Mouse (Mus musculus) embryonic facial prominence, embryonic 12.5 days (tissue): ENCODE measurements at regions not wholly inside any gene's neighbourhood (a gene's known extent, or its start where the extent isn't known, plus 50 kb on each side); places are given as distances from the start of the nearest gene placed in this dataset.

Source experiments
- ATAC-seq: fragments of 200-750 bp; cut with Nextera tagmentation; 2 replicates; pipeline ENCODE4 v1.8.0; 2017; ENCODE audit not compliant: insufficient number of reproducible peaks, insufficient read depth, low FRiP score, low TSS enrichment
- H3K27ac ChIP-seq: fragments of 300-500 bp; sonication (generic); 2 replicates; pipeline ENCODE4 v1.5.1; 2016; ENCODE audit warnings: mild to moderate bottlenecking
- H3K27me3 ChIP-seq: fragments of 300-500 bp; sonication (generic); 2 replicates; pipeline ENCODE4 v1.6.1; 2016; ENCODE audit warnings: mild to moderate bottlenecking, moderate library complexity
- H3K36me3 ChIP-seq: fragments of 300-500 bp; sonication (generic); 2 replicates; pipeline ENCODE4 v1.6.1; 2016; ENCODE audit warnings: mild to moderate bottlenecking
- H3K4me1 ChIP-seq: fragments of 300-500 bp; sonication (generic); 2 replicates; pipeline ENCODE4 v1.6.1; 2016
- H3K4me2 ChIP-seq: fragments of 300-500 bp; sonication (generic); replicated peaks from 2 replicates; pipeline ENCODE4 v1.6.1; 2016; ENCODE audit warnings: mild to moderate bottlenecking, moderate library complexity
- H3K4me3 ChIP-seq: fragments of 300-500 bp; sonication (generic); 2 replicates; pipeline ENCODE4 v1.5.1; 2016; ENCODE audit warnings: mild to moderate bottlenecking
- H3K9ac ChIP-seq: fragments of 300-500 bp; sonication (generic); 2 replicates; pipeline ENCODE4 v1.6.1; 2016; ENCODE audit warnings: mild to moderate bottlenecking, moderate library complexity
- H3K9me3 ChIP-seq: fragments of 300-500 bp; sonication (generic); 2 replicates; pipeline ENCODE4 v1.6.1; 2016; ENCODE audit warnings: mild to moderate bottlenecking, moderate library complexity
- WGBS: fragments of 180-500 bp; shearing (Covaris S2); methylation state at CpG from one replicate; pipeline ENCODE4 v1.1.7; 2016; 5-methylcytosine and 5-hydroxymethylcytosine counted together

- H3K27ac ChIP-seq, result no peak overlapping the region
- no peaks in the 10 kb centered on the region for H3K9me3 ChIP-seq
- H3K4me2 ChIP-seq, result no peak overlapping the region
- no peak overlapping the region for H3K9ac ChIP-seq
- H3K27me3 ChIP-seq, result no peaks in the 10 kb centered on the region
- H3K4me1 ChIP-seq, result peaks cover 3% of the 10 kb centered on the region; the same call in 1 of the 2 replicates
- ATAC-seq, result no peak
- H3K36me3 ChIP-seq, result no peaks in the 10 kb centered on the region
- no peak overlapping the region for H3K4me3 ChIP-seq
- WGBS, result 82% methylated on average over 2 of the region's 2 CpGs
These were observed 105.9 kb upstream of the Arhgap24 start for GRCm38 (mm10) chr5:102375339-102375738.

GRCm38 (mm10) chr5:102393941-102394340 is 87.2 kb upstream of the Arhgap24 start:
- Histone ChIP-seq H3K4me1 (0 out of 2 replicates have a peak, but pooled peaks cover 2% of the 10 kb centered on the region), H3K36me3 (no peaks in the 10 kb centered on the region), H3K4me2 (no peak overlapping the region), H3K27me3 (no peaks in the 10 kb centered on the region), H3K9me3 (no peaks in the 10 kb centered on the region), H3K27ac (no peak overlapping the region), H3K9ac (no peak overlapping the region), H3K4me3 (no peak overlapping the region)
- no peak for ATAC-seq
- WGBS, result 81% methylated on average over 3 of the region's 3 CpGs

- Histone ChIP-seq H3K9me3 (no peaks in the 10 kb centered on the region), H3K36me3 (no peaks in the 10 kb centered on the region), H3K27me3 (no peaks in the 10 kb centered on the region), H3K27ac (no peak overlapping the region), H3K4me3 (no peak overlapping the region), H3K9ac (no peak overlapping the region), H3K4me2 (no peak overlapping the region), H3K4me1 (0 out of 2 replicates have a peak, but pooled peaks cover 2% of the 10 kb centered on the region)
- ATAC-seq, result no peak
- WGBS, result 49% methylated on average over 11 of the region's 11 CpGs
These were observed 85.5 kb upstream of the Arhgap24 start for GRCm38 (mm10) chr5:102395608-102396146.

GRCm38 (mm10) chr5:102399006-102399405 is 82.2 kb upstream of the Arhgap24 start:
- Histone ChIP-seq H3K36me3 (no peaks in the 10 kb centered on the region), H3K9me3 (no peaks in the 10 kb centered on the region), H3K27ac (no peak overlapping the region), H3K4me2 (no peak overlapping the region), H3K4me1 (0 out of 2 replicates have a peak, but pooled peaks cover 2% of the 10 kb centered on the region), H3K4me3 (no peak overlapping the region), H3K9ac (no peak overlapping the region), H3K27me3 (no peaks in the 10 kb centered on the region)
- ATAC-seq, result no peak
- 73% methylated on average over 4 of the region's 4 CpGs for WGBS

GRCm38 (mm10) chr5:102417642-102418041 is 63.5 kb upstream of the Arhgap24 start:
- H3K27ac ChIP-seq, result no peak overlapping the region
- no peaks in the 10 kb centered on the region for H3K9me3 ChIP-seq
- H3K4me2 ChIP-seq, result no peak overlapping the region
- no peaks in the 10 kb centered on the region for H3K4me1 ChIP-seq
- no peak overlapping the region for H3K4me3 ChIP-seq
- WGBS, result 72% methylated on average over 5 of the region's 5 CpGs
- H3K36me3 ChIP-seq, result no peaks in the 10 kb centered on the region
- H3K9ac ChIP-seq, result no peak overlapping the region
- H3K27me3 ChIP-seq, result no peaks in the 10 kb centered on the region
- ATAC-seq, result no peak

- ATAC-seq, result no peak
- Histone ChIP-seq H3K27ac (no peak overlapping the region), H3K4me1 (no peaks in the 10 kb centered on the region), H3K9ac (no peak overlapping the region), H3K4me3 (no peak overlapping the region), H3K9me3 (no peaks in the 10 kb centered on the region), H3K36me3 (no peaks in the 10 kb centered on the region), H3K27me3 (no peaks in the 10 kb centered on the region), H3K4me2 (no peak overlapping the region)
- 23% methylated on average over 1 of the region's 1 CpGs for WGBS
These were observed 62.1 kb upstream of the Arhgap24 start for GRCm38 (mm10) chr5:102419089-102419488.

GRCm38 (mm10) chr5:102424636-102425242 is 56.5 kb upstream of the Arhgap24 start:
- WGBS, result 89% methylated on average over 16 of the region's 16 CpGs
- Histone ChIP-seq H3K36me3 (no peaks in the 10 kb centered on the region), H3K27me3 (no peaks in the 10 kb centered on the region), H3K4me3 (no peak overlapping the region), H3K4me2 (no peak overlapping the region), H3K27ac (no peak overlapping the region), H3K4me1 (no peaks in the 10 kb centered on the region), H3K9me3 (no peaks in the 10 kb centered on the region), H3K9ac (no peak overlapping the region)
- no peak for ATAC-seq

- H3K9ac ChIP-seq, result no peak overlapping the region
- no peak overlapping the region for H3K4me3 ChIP-seq
- H3K36me3 ChIP-seq, result no peaks in the 10 kb centered on the region
- ATAC-seq, result no peak
- H3K27me3 ChIP-seq, result peaks cover 2% of the 10 kb centered on the region; the same call in 1 of the 2 replicates
- H3K9me3 ChIP-seq, result no peaks in the 10 kb centered on the region
- WGBS, result 60% methylated on average over 3 of the region's 3 CpGs
- H3K4me2 ChIP-seq, result no peak overlapping the region
- no peaks in the 10 kb centered on the region for H3K4me1 ChIP-seq
- no peak overlapping the region for H3K27ac ChIP-seq
These were observed 52.9 kb upstream of the Arhgap24 start for GRCm38 (mm10) chr5:102428310-102428709.
